Mouse (Mus musculus) embryonic fibroblast, embryonic 13.5 days (primary cell): Measurements from ENCODE around the gene Dscam.

Experiments used
- CTCF ChIP-seq: IDR thresholded peaks from 2 replicates; pipeline ENCODE4 v1.5.1; 2011; ENCODE audit warnings: mild to moderate bottlenecking, control low read depth, low read length, moderate library complexity, borderline replicate concordance; ENCODE audit not compliant: insufficient read depth
- POLR2A ChIP-seq: IDR thresholded peaks from 2 replicates; pipeline ENCODE4 v1.6.1; 2011; ENCODE audit warnings: low read depth, mild to moderate bottlenecking, control low read depth, low read length, moderate library complexity

GRCm38 (mm10) chr16:96718221-96718620, 452.3 kb downstream of the Dscam start:
- TF ChIP-seq POLR2A (no peak), CTCF (no peak)
